Mouse (Mus musculus): Measurements from ENCODE around the gene Osbpl5.
A peak's percentile ranks its signal among the peaks of the same experiment; 100 is the strongest.
"Not testable (repeated sequence)": the region's sequence is repeated elsewhere in the genome, so short reads cannot be mapped to it uniquely, and the experiment has no call there.

The Osbpl5 gene

GRCm38 (mm10) chr7:143709395-143709794 is 47.4 kb downstream of the Osbpl5 start:
- no peak for DNase-seq (ENCODE audit: low spot score in 2 of 2)

DNA sequence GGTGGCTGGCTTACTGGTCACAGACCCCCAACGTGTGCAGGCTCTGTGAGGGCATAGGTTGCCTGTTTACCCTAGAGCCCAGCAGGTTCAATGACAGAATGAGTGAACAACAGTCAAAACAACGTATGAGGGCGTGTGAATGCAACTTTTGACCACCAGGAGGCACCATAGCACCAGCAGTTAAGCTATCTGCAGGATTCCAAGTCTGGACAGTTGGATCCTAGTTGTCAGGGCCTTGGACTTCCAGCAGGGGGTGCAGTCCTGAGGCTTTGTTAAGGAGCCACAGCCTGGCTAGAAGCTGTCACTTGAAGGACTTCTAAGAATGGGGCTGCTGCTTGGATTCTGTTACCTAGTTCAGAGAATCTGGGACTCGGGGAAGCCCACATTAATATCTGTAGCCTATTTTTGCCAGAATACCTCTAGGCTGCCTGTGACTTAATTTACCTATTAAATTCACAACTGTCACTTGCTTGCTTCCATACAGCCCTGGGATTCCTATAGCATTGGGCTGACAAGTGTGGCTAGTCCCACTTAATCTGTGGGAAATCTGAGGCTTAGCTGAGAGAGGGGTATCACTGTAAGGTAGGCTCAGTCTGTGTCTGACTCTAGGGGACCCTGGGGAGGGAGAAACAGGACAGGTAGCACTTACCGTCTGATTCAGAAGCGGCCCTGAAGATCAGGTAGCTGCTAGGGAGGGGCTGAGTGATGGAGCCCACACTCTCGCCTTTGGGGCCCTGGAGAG is 49.9 kb downstream of the Osbpl5 start:
- peak; percentile 84 to 88 for DNase-seq (ENCODE audit: low spot score in 2 of 2)

- DNase-seq (ENCODE audit: low spot score in 2 of 2) = no peak
Measured at GRCm38 (mm10) chr7:143696140-143696539, 60.6 kb downstream of the Osbpl5 start.

GRCm38 (mm10) chr7:143694550-143694949 is 62.2 kb downstream of the Osbpl5 start:
- no peak for DNase-seq (ENCODE audit: low spot score in 2 of 2)

- no peak for DNase-seq (ENCODE audit: low spot score in 2 of 2)
Measured at GRCm38 (mm10) chr7:143692746-143693510, 63.9 kb downstream of the Osbpl5 start.

DNA sequence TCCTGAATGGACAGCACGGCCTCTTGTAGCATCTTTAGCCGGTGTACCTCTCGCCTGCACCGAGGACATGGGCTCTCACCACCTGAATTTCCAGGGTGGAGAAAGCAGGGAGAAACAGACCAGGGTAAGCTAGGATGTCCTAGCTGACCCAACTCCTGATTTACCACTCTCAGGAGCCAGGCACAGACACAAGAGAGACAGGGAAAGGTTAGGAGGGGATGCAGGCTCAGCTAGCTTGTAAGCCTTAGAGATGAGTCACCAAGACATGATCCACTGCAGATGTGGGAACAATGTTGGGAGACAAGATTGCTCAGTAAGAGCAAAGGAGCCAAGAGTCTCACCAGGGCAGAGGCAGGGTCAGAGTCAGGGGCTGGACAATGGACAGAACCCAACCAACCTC is 64.9 kb downstream of the Osbpl5 start:
- DNase-seq (ENCODE audit: low spot score in 2 of 2) = no peak

- no peak for DNase-seq (ENCODE audit: low spot score in 2 of 2)
Measured at GRCm38 (mm10) chr7:143691181-143691580, 65.6 kb downstream of the Osbpl5 start.

GRCm38 (mm10) chr7:143689946-143690345 is 66.8 kb downstream of the Osbpl5 start:
- no peak for DNase-seq (ENCODE audit: low spot score in 2 of 2)

DNA sequence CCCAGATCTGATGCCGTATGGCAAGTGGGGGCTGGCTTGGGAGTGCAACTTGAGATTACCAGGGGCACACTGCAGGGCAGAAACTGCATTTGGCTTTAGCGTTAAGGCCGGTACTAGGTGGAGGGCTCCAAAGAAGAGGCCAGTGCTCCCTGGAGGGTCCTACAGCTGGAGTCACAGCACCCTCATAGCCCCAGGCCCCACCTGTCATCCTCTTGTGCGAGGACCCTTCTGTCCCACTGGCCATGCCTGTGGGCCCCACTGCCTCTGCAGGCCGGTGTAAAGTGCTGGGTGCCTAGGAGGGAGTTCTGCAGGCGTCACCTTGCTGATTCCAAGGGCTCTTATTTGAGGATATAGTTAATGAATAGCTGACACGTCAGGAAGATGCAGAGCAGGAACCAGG is 67.3 kb downstream of the Osbpl5 start:
- DNase-seq (ENCODE audit: low spot score in 2 of 2) = no peak

DNA sequence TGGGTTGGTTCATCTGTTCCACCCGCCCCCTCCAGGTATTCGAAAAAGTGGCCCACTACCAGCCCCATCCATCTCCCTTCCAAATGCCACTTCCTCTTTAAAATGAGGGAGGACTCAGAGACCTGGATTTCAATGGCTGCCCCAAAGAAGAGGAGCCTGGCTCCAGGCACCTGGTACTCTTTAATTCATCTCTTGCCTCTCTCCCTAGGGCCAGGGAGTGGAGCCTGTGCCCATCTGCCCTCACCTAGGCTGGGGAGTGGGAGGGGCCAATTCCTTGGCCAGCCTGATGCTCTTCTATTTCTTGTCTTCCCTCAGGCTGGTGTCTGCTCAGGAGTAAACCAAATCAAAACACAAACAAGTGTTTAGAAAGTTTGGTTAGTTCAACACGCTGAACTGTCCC is 70.1 kb downstream of the Osbpl5 start:
- DNase-seq (ENCODE audit: low spot score in 2 of 2) = not testable (repeated sequence)

GRCm38 (mm10) chr7:143686191-143686590 is 70.6 kb downstream of the Osbpl5 start:
- not testable (repeated sequence) for DNase-seq (ENCODE audit: low spot score in 2 of 2)

DNA sequence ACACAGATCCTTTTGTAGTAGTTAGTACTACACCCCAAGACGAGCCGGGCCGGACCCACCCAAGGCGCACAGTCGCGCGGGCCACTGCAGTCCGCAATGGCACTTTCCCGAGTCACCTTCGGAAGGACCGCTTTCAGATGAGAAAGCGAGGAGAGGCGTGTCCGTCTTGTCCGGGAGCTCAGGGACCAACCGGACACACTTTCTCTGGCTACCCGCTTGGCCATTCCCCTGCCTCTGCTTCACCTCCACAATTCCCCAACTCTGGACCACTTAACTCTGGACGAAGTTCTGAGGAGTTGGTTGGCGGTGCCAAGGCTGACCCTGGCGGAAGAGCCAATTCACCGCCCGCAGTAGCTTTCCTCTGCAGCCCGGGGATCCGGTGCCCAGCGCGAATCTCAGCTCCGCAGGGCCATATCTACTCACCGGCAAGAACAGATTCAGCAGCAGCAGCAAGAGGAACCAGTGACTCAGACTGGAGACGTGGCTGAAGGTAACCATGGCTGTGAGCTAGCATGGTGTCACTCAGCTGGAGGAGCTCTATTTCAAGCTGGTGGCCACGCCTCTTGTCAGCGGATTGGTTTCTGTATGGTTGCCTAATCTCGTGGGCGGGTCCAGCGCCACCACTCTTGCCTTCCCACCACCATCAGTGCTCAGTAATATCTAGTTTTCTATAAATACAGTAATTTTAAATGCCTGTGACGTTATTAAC is 71.3 kb downstream of the Osbpl5 start, which contains the start of gene Tnfrsf23:
TSS of gene Tnfrsf23 (minus strand) at position 514 of the 709 bp plus-strand sequence.
- DNase-seq (ENCODE audit: low spot score in 2 of 2) = peak; percentile 59 to 78

DNA sequence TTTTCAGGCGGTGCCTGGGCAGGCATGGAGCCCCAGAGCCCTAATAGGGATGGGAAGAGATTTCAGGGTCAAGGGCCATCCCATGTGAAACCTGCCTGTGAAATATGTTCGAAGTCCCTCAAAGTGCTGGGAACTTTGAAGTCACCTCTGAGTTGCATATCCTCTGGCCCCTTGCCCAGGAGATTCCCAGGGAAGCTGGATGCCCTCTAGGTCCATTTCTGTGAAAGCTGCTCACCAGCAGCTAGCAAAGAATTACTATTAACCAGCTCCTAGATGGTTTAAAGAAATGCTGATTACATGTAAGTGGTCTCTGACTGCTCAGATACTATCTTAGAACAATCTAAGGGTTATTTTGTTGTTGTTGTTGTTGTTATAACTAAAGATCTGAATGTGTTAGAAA is 72.2 kb downstream of the Osbpl5 start:
- not testable (repeated sequence) for DNase-seq (ENCODE audit: low spot score in 2 of 2)

DNA sequence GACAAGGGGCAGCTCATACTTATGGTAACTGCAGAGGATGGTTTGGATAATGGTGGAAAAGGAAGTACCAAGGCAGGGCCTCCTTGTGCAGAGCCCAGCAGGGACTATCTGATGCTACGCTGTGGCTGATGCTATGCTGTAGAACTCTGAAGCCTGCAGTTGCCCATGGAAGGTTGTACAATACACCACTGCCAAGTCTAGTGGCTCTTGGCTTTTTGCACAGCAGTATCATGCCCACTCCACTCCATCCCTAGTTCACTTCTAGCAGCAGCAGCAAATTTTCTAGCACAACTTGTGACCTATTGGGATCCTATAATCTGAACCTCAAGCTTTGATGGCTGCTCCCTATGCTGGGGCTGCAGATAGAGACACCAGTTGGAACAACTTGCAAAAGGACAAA is 75.2 kb downstream of the Osbpl5 start:
- DNase-seq (ENCODE audit: low spot score in 2 of 2) = no peak

GRCm38 (mm10) chr7:143680836-143681235 is 75.9 kb downstream of the Osbpl5 start:
- DNase-seq (ENCODE audit: low spot score in 2 of 2) = not testable (repeated sequence)

DNA sequence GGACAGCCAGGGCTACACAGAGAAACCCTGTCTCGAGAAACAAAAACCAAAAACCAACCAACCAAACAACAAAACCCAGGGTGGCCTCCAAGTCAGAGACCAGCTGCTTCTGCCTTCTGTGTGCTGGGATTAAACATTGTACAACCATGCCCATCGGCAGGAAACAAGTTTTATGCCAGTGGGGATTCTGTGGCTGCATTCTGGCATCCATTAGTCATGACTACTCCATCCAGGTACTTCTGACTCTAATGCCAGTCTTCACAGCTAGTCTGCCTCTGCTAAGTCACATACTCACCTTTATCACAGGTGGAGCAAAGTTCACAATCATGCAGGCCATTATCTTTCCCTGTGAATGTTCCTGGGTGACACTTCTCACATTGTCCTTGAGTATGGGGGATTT is 77.1 kb downstream of the Osbpl5 start:
- DNase-seq (ENCODE audit: low spot score in 2 of 2) = not testable (repeated sequence)

GRCm38 (mm10) chr7:143666427-143667311 is 90.1 kb downstream of the Osbpl5 start:
- DNase-seq (ENCODE audit: low spot score in 2 of 2) = no peak

DNA sequence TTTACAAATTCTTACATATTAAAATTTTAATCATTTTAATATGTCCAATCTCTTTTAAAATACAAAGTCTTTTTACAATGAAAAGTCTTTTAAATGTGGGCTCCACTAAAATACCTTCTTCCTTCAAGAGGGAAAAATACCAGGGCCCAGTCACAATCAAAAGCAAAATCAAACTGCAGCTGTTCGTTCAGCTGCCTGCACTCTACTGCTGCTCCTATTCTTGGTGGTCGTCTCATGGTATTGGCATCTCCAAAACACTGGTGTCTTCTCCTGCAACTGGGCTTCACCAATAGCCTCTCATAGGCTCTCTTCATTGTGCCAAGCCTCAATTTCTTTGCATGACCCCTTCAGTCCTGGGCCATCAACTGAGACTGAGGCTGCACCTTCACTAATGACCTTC is 93.3 kb downstream of the Osbpl5 start:
- no peak for DNase-seq (ENCODE audit: low spot score in 2 of 2)

DNA sequence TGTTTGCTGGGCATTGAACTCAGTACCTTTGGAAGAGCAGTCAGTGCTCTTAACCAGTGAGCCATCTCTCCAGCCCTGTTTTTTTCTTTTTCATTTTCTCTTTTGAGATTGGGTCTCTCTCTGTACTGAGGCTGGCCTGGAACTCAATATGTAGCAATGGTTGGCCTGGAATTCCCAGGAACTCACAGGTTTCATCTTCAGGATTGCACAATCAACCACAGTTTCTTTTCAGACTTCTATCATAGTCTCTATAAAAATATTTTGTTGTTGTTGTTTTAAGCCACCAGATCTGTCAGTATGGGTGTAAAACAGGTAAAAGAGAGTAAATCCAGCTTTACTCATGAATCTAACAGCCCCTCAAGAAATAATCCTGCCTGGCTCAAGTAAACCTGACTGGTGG is 96.0 kb downstream of the Osbpl5 start:
- DNase-seq (ENCODE audit: low spot score in 2 of 2) = no peak

GRCm38 (mm10) chr7:143649769-143650346 is 106.9 kb downstream of the Osbpl5 start:
- DNase-seq (ENCODE audit: low spot score in 2 of 2) = not testable (repeated sequence)

Measured in urinary bladder, adult 18-20 months (tissue).